Mouse (Mus musculus): ENCODE results near the gene Tmem117.

DNA sequence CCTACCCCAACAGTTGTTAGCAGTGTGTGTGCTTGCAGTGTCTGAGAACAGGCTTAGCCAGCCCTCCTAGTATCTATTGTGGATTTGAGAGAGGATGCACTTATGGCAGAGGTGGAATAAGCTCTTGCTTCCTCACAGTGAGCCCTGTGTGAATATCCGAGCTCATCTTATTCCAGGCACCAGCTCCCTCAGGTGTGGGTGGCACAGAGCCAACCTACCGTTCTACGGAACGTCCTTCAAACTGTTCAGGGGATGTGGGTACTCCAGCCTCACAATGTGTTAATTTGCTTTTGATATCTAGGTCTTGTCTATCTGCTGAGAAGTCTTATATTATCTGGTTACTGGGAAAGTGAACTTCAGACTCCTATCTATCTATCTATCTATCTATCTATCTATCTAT lies 209.6 kb downstream of the Tmem117 start:
- no peak for TF ChIP-seq CTCF (IDR thresholded peaks at IDR 0.05; ENCODE audit: low read depth, low read length)
- TF ChIP-seq POLR2A (IDR thresholded peaks at IDR 0.05; ENCODE audit: borderline replicate concordance, low read depth, low read length): no peak

All from bone marrow macrophage, adult 2 months (primary cell).